Mouse (Mus musculus) liver, embryonic 16.5 days (tissue): ENCODE measurements around the gene Chid1. TPM values are rescaled to one million over a fixed set of nuclear protein-coding genes. Genes with fewer than 3 reads are reported as not detected.
"Not testable (repeated sequence)": the region's sequence is repeated elsewhere in the genome, so short reads cannot be mapped to it uniquely, and the experiment has no call there.

ENCODE experiments used
- ATAC-seq: fragments of 200-750 bp; cut with Nextera tagmentation; 2 replicates; pipeline ENCODE4 v1.8.0; 2017; ENCODE audit warnings: low read depth, mild to moderate bottlenecking, moderate number of reproducible peaks, moderate library complexity
- H3K27ac ChIP-seq: fragments of 300-500 bp; sonication (generic); 2 replicates; pipeline ENCODE4 v1.5.1; 2014; ENCODE audit warnings: mild to moderate bottlenecking, low read length
- H3K27me3 ChIP-seq: fragments of 300-500 bp; sonication (generic); 2 replicates; pipeline ENCODE4 v1.6.1; 2014; ENCODE audit warnings: low read depth, low read length, mixed read lengths; ENCODE audit not compliant: control insufficient read depth, insufficient read depth
- H3K36me3 ChIP-seq: fragments of 300-500 bp; sonication (generic); 2 replicates; pipeline ENCODE4 v1.6.1; 2014; ENCODE audit warnings: mild to moderate bottlenecking; ENCODE audit not compliant: control insufficient read depth, insufficient read depth
- H3K4me1 ChIP-seq: fragments of 300-500 bp; sonication (generic); 2 replicates; pipeline ENCODE4 v1.6.1; 2014; ENCODE audit warnings: low read depth, low read length, mixed read lengths; ENCODE audit not compliant: control insufficient read depth
- H3K4me2 ChIP-seq: fragments of 300-500 bp; sonication (generic); 2 replicates; pipeline ENCODE4 v1.6.1; 2014; ENCODE audit warnings: low read depth, low read length, mixed read lengths
- H3K4me3 ChIP-seq: fragments of 300-500 bp; sonication (generic); 2 replicates; pipeline ENCODE4 v1.5.1; 2014; ENCODE audit warnings: low read depth, mild to moderate bottlenecking, low read length
- H3K9ac ChIP-seq: fragments of 300-500 bp; sonication (generic); 2 replicates; pipeline ENCODE4 v1.6.1; 2014; ENCODE audit warnings: low read depth, low read length
- H3K9me3 ChIP-seq: fragments of 300-500 bp; sonication (generic); replicated peaks from 2 replicates; pipeline ENCODE4 v1.6.1; 2016; ENCODE audit warnings: low read length; ENCODE audit not compliant: control insufficient read depth
- WGBS: fragments of 180-500 bp; shearing (Covaris S2); extraction: QIAGEN DNeasy Blood & Tissue Kit; methylation state at CpG from one replicate; pipeline ENCODE4 v1.1.7; 2014; ENCODE audit not compliant: insufficient replicate concordance; 5-methylcytosine and 5-hydroxymethylcytosine counted together
- polyA plus RNA-seq: library from polyadenylated mRNA; unstranded; fragments of >200 nt; fragmentation: Nextera tagmentation; extraction: Ambion mirVana; gene quantifications from 2 replicates; pipeline ENCODE4 v1.2.1, GENCODE M21; 2015

Chid1 gene
- polyA plus RNA-seq, 1 experiment from 2014 or later, result 25.3 TPM

DNA sequence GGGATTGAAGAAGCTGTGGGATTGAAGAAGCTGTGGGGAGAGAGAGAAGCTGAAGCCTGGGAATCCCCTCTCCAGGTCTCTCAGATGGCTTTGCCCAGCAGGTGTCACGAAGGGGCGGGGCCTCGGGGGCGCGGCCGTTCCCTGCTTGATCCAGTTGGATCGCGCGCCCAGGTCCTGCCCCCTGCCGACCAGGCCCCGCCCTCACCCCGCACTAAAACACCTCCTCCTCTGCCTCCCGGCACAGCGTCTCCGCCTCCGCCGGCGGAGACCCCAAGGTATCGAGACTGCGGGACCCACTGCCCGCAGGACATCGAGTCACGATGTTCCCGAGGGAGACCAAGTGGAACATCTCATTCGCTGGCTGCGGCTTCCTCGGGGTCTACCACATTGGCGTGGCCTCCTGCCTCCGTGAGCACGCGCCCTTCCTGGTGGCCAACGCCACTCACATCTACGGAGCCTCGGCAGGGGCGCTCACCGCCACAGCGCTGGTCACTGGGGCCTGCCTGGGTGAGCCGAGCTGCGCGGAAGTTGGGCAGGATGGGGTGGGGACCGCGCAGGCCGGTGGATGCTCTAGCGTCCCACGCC is 84.6 kb downstream of the Chid1 start, which contains the start of gene Pnpla2:
Gene Pnpla2, plus strand, starts transcription at position 232 of the 585 bp plus-strand sequence.
- peak within 1 kb of the TSS; percentile 90 for H3K4me3 ChIP-seq
- peak within 1 kb of the TSS; percentile 100 for H3K4me2 ChIP-seq
- H3K9ac ChIP-seq, result peak within 1 kb of the TSS; percentile 81
- peaks cover 31% of the 10 kb centered on the region for H3K4me1 ChIP-seq
- peaks cover 15% of the 10 kb centered on the region for H3K36me3 ChIP-seq
- no peaks in the 10 kb centered on the region for H3K9me3 ChIP-seq
- peaks cover 5% of the 10 kb centered on the region; the same call in 1 of the 2 replicates for H3K27me3 ChIP-seq
- peak; percentile 91 for ATAC-seq
- under 1% methylated on average over 42 of the region's 45 CpGs for WGBS
- peak within 1 kb of the TSS; percentile 92 for H3K27ac ChIP-seq

DNA sequence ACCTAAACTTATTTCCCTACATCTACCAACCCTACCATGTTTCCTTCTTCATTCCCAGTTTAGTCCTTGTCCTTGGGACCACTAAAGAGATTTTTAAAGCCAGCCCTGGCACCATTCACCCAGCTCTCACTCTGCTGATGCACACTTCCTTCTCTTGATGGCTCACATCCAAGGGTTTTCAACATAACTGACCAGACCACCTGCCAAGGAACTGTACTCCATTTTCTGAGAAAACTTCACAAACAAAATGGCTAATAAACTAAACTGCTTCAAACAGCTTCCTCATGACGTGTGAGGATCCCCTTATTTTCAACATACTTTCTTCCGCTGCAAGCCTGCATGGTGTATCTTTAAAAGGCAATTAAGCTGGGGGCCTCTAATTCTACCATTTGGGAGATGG is 86.0 kb downstream of the Chid1 start:
- H3K36me3 ChIP-seq, result peaks cover 19% of the 10 kb centered on the region
- peaks cover 39% of the 10 kb centered on the region for H3K4me1 ChIP-seq
- H3K27ac ChIP-seq, result no peak overlapping the region
- WGBS, result 70% methylated on average over 2 of the region's 2 CpGs
- H3K4me2 ChIP-seq, result no peak overlapping the region
- no peaks in the 10 kb centered on the region for H3K27me3 ChIP-seq
- H3K9ac ChIP-seq, result no peak overlapping the region
- no peak overlapping the region for H3K4me3 ChIP-seq
- no peak for ATAC-seq
- no peaks in the 10 kb centered on the region for H3K9me3 ChIP-seq

DNA sequence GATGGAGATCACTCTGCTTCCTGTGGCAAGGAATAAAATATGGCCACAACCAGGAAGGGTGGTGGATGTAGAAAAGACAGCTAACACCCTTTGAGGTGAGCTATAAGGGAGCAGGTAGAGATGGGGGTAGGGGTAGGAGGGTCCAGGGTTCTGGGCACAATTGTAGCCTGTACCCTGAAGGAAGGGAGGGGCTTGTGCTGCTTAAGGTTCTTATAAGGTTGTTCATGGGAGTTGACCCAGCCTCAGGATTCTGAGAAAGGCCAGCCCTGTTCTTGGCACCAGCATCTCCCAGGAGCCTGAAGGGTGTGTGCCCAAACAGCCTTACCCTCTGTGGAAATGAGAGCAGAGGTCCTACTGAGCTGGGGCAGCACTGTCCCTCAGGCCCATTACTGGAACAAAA is 87.7 kb downstream of the Chid1 start:
- Histone ChIP-seq H3K4me3 (no peak overlapping the region), H3K9ac (no peak overlapping the region; the same call in 1 of the 2 replicates), H3K4me1 (peaks cover 42% of the 10 kb centered on the region), H3K36me3 (peaks cover 19% of the 10 kb centered on the region), H3K4me2 (no peak overlapping the region), H3K27me3 (no peaks in the 10 kb centered on the region), H3K27ac (no peak overlapping the region), H3K9me3 (no peaks in the 10 kb centered on the region)
- no peak for ATAC-seq

DNA sequence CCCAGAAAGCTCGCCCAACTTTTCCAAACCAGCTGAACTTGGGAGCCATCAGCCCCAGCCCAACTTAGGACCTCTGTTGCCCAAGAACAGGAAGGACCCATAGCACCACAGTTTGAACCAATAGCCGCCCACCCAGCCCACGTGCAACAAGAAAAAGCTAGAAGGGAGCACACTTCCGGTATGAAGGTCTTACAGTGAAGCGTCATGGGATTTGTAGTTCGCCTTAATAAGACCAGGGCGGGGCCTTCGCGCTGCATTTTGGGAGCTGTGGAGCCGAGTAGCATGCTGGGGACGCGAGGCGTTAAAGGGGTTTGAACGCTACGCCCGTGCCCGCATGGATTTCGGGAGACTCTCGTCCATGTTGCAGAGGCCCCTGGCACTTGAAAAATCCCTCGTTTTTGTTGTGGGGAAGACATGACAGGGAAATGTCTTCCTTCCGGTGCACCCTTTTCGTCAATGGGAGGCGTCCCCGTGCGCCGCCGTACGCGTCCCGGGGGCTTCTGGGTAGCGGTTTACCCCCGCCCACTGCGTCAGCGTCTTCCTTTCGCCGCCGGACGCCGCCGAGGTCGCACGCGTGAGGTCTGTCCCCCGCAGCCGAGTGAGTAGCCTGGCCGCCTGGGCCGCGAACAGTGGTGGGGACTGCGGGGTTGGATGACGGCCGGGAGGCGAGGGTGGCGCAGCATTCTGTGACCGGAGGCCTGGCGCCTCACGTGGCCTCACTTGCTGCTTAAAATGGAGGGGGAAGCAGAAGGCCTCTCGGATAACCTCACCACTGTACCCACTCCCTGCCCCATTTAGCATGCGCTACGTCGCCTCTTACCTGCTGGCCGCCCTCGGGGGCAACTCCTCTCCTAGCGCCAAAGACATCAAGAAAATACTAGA is 92.3 kb downstream of the Chid1 start, which contains the start of gene Rplp2:
Gene Rplp2, plus strand, starts transcription at position 261 of the 882 bp plus-strand sequence.
- H3K27me3 ChIP-seq, result no peaks in the 10 kb centered on the region
- ATAC-seq, result peak; percentile 88
- under 1% methylated on average over 63 of the region's 63 CpGs for WGBS
- no peaks in the 10 kb centered on the region for H3K9me3 ChIP-seq
- peak within 1 kb of the TSS; percentile 89 for H3K27ac ChIP-seq
- peaks cover 47% of the 10 kb centered on the region for H3K4me1 ChIP-seq
- peak within 1 kb of the TSS; percentile 86 for H3K4me2 ChIP-seq
- peak within 1 kb of the TSS; percentile 89 for H3K9ac ChIP-seq
- H3K36me3 ChIP-seq, result peaks cover 19% of the 10 kb centered on the region
- H3K4me3 ChIP-seq, result peak within 1 kb of the TSS; percentile 90

DNA sequence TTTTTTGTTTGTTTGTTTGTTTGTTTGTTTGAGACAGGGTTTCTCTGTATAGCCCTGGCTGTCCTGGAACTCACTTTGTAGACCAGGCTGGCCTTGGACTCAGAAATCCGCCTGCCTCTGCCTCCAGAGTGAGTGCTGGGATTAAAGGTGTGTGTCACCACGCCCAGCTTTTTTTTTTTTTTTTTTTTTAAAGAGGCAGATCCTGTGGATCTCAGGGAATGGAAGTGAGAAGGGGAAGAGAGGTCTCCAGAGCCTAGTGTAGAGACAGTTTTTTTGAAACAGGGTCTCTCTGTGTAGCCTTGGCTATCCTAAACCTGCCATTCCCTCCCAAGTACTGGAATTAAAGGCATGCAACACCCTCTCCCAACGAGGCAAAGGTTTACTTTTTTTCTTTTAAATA is 93.3 kb downstream of the Chid1 start:
- not testable (repeated sequence) for H3K9ac ChIP-seq, H3K27me3 ChIP-seq, H3K9me3 ChIP-seq, H3K4me3 ChIP-seq, H3K27ac ChIP-seq, ATAC-seq
- peaks cover 17% of the 10 kb centered on the region for H3K36me3 ChIP-seq
- H3K4me2 ChIP-seq, result peak overlapping the region; percentile 81
- peaks cover 54% of the 10 kb centered on the region for H3K4me1 ChIP-seq
- 52% methylated on average over 3 of the region's 3 CpGs for WGBS

DNA sequence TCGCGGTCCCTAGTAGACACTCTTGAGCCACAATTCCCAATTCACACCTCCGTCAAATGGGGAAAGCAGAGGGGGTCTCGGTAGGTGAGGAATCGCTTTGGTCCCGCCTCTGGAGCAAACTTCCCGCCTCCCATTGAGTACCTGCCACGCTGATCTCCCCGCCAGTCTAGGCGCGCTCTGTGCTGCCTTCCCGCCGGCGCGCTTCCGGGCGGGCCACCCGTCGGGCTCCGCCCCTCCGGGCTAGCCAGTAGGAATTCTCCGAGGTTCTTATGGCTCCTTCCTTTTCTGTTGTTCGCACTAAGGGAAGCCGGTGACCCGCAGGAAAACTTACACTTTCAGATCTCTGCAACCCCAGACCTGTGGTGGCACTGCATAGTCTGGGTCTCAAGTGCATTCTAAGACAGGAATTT is 95.8 kb downstream of the Chid1 start, which contains the start of gene Pidd1:
Gene Pidd1, minus strand, starts transcription at position 198 of the 410 bp plus-strand sequence.
- peak within 1 kb of the TSS; percentile 95 for H3K4me2 ChIP-seq
- peak within 1 kb of the TSS; percentile 84 for H3K27ac ChIP-seq
- no peaks in the 10 kb centered on the region for H3K27me3 ChIP-seq
- H3K4me3 ChIP-seq, result peak within 1 kb of the TSS; percentile 63
- ATAC-seq, result peak; percentile 64
- peaks cover 27% of the 10 kb centered on the region for H3K36me3 ChIP-seq
- H3K9me3 ChIP-seq, result no peaks in the 10 kb centered on the region
- under 1% methylated on average over 25 of the region's 25 CpGs for WGBS
- H3K4me1 ChIP-seq, result peaks cover 52% of the 10 kb centered on the region
- H3K9ac ChIP-seq, result peak within 1 kb of the TSS; percentile 78

Other genes with a start within 250 kb of the Chid1 start
- gene Drd4, start 247.9 kb downstream of the Chid1 start, polyA plus RNA-seq, result not detected in 2 replicates
- 11.6 and 13.6 TPM in 2 replicates for gene Deaf1, start 212.2 kb downstream of the Chid1 start, polyA plus RNA-seq
- gene Tmem80, start 212.1 kb downstream of the Chid1 start, polyA plus RNA-seq, result 13.9 and 16.7 TPM in 2 replicates
- 26.0 and 34.0 TPM in 2 replicates for gene Eps8l2, start 201.0 kb downstream of the Chid1 start, polyA plus RNA-seq
- 373 and 397 TPM in 2 replicates for gene Taldo1, start 147.7 kb downstream of the Chid1 start, polyA plus RNA-seq
- 13.5 and 14.3 TPM in 2 replicates for gene Gatd1, start 125.7 kb downstream of the Chid1 start, polyA plus RNA-seq
- gene Cend1, start 110.4 kb downstream of the Chid1 start, polyA plus RNA-seq, result not detected in 2 replicates
- 18.7 and 20.7 TPM in 2 replicates for gene Slc25a22, start 102.0 kb downstream of the Chid1 start, polyA plus RNA-seq
- gene Pidd1, start 95.8 kb downstream of the Chid1 start, polyA plus RNA-seq, result 8.8 and 9.7 TPM in 2 replicates
- 644 and 698 TPM in 2 replicates for gene Rplp2, start 92.5 kb downstream of the Chid1 start, polyA plus RNA-seq
- 14.9 and 15.5 TPM in 2 replicates for gene Pnpla2, start 84.7 kb downstream of the Chid1 start, polyA plus RNA-seq
- 3.7 and 4.8 TPM in 2 replicates for gene Cracr2b, start 78.8 kb downstream of the Chid1 start, polyA plus RNA-seq
- gene Cd151, start 72.5 kb downstream of the Chid1 start, polyA plus RNA-seq, result 5.3 and 6.9 TPM in 2 replicates
- 36.4 and 39.2 TPM in 2 replicates for gene Polr2l, start 64.7 kb downstream of the Chid1 start, polyA plus RNA-seq
- gene Tspan4, start 64.6 kb downstream of the Chid1 start, polyA plus RNA-seq, result 46.1 and 47.2 TPM in 2 replicates
- gene Ap2a2, start 22.3 kb upstream of the Chid1 start, polyA plus RNA-seq, result 66.7 and 70.7 TPM in 2 replicates
- 2.8 and 3.1 TPM in 2 replicates for gene Muc6, start 115.5 kb upstream of the Chid1 start, polyA plus RNA-seq
- 0.24 TPM in 1 of 2 replicates, not detected in the other for gene Muc2, start 150.5 kb upstream of the Chid1 start, polyA plus RNA-seq
- gene Muc5ac, start 249.1 kb upstream of the Chid1 start, polyA plus RNA-seq, result not detected in 2 replicates